Mouse (Mus musculus) left cerebral cortex, adult 18-20 months (tissue): Measurements from ENCODE around the gene Iqub. TPM values are rescaled to one million over a fixed set of nuclear protein-coding genes. Genes with fewer than 3 reads are reported as not detected.

Source experiments
- DNase-seq, 2 experiments: peaks; one replicate each; pipeline ENCODE4 v3.0.0; 2021 to 2022; ENCODE audit warnings: low spot score in 2 of 2, mixed read lengths in 1 of 2
- long read RNA-seq, 2 experiments: library from polyadenylated mRNA; stranded (forward); transcript quantifications; one replicate each; pipeline ENCODE4 v2.0.0; 2021
- total RNA-seq, 2 experiments: library from RNA; stranded (reverse); gene quantifications; 2 replicates each; pipeline ENCODE4 v1.2.3; 2021

The Iqub gene
- total RNA-seq = 1 to 10 TPM; 1.5 to 2.7 TPM
- long read RNA-seq, experiment 1, partial matches to known transcripts = 0 of 1 reads
- long read RNA-seq, experiment 1, other reads (novel, unspliced or antisense) = 1 of 1 reads
- long read RNA-seq, experiment 2, partial matches to known transcripts = 0 of 1 reads
- long read RNA-seq, experiment 2, other reads (novel, unspliced or antisense) = 1 of 1 reads

- DNase-seq = peak; percentile 85 to 92
Observed at GRCm38 (mm10) chr6:24514552-24515284, at the start of gene Iqub. Gene Iqub (minus strand): TSS chr6:24515067.

GRCm38 (mm10) chr6:24564081-24564480 lies 49.2 kb upstream of the Iqub start:
- DNase-seq = no peak

- no peak for DNase-seq
Observed at GRCm38 (mm10) chr6:24555488-24555887, 40.6 kb upstream of the Iqub start.

GRCm38 (mm10) chr6:24554427-24555086 lies 39.7 kb upstream of the Iqub start:
- DNase-seq = no peak

- no peak for DNase-seq
Observed at GRCm38 (mm10) chr6:24552046-24552445, 37.2 kb upstream of the Iqub start.

GRCm38 (mm10) chr6:24549801-24550200 lies 34.9 kb upstream of the Iqub start:
- DNase-seq = no peak

- DNase-seq = no peak
Observed at GRCm38 (mm10) chr6:24546716-24547420, 32.0 kb upstream of the Iqub start.

GRCm38 (mm10) chr6:24543119-24543591 lies 28.3 kb upstream of the Iqub start:
- DNase-seq = no peak

GRCm38 (mm10) chr6:24542393-24542792 lies 27.5 kb upstream of the Iqub start:
- no peak for DNase-seq

GRCm38 (mm10) chr6:24540106-24540505 lies 25.2 kb upstream of the Iqub start:
- no peak for DNase-seq

GRCm38 (mm10) chr6:24538435-24538834 lies 23.6 kb upstream of the Iqub start:
- DNase-seq = no peak

- DNase-seq = no peak
Observed at GRCm38 (mm10) chr6:24532804-24533203, 17.9 kb upstream of the Iqub start.

GRCm38 (mm10) chr6:24530711-24531420 lies 16.0 kb upstream of the Iqub start:
- DNase-seq = no peak

- peak in 1 of 2 experiments; percentile 53 for DNase-seq
Observed at GRCm38 (mm10) chr6:24530166-24530565, 15.3 kb upstream of the Iqub start.

- no peak for DNase-seq
Observed at GRCm38 (mm10) chr6:24528064-24528243, 13.1 kb upstream of the Iqub start, which contains the start of gene Asb15. Gene Asb15 (plus strand): TSS chr6:24528144.

GRCm38 (mm10) chr6:24527155-24528063 lies 12.5 kb upstream of the Iqub start, which contains the start of gene Ndufa5:
Gene Ndufa5 (minus strand): TSS chr6:24528013.
- DNase-seq = peak; percentile 90 to 94

- DNase-seq = no peak
Observed at GRCm38 (mm10) chr6:24525705-24526104, 10.8 kb upstream of the Iqub start.

- no peak for DNase-seq
Observed at GRCm38 (mm10) chr6:24516197-24516596, 1.3 kb upstream of the Iqub start.

- DNase-seq = no peak
Observed at GRCm38 (mm10) chr6:24504141-24504540, 10.7 kb downstream of the Iqub start.

GRCm38 (mm10) chr6:24490341-24490740 lies 24.5 kb downstream of the Iqub start:
- no peak for DNase-seq
